Mouse (Mus musculus) myocyte (in vitro differentiated cells): ENCODE data around the gene Camk2b. TPM values are rescaled to one million over a fixed set of nuclear protein-coding genes. Genes with fewer than 3 reads are reported as not detected.

ENCODE experiments used
- H3K27me3 ChIP-seq: one replicate; pipeline ENCODE4 v1.6.1; 2011; ENCODE audit not compliant: control insufficient read depth, insufficient read depth, insufficient read length
- H3K36me3 ChIP-seq: one replicate; pipeline ENCODE4 v1.6.1; 2011; ENCODE audit not compliant: control insufficient read depth, insufficient read depth
- H3K4me2 ChIP-seq: one replicate; pipeline ENCODE4 v1.6.1; 2011; ENCODE audit warnings: low read depth, control low read depth
- H3K4me3 ChIP-seq: one replicate; pipeline ENCODE4 v1.5.1; 2011; ENCODE audit warnings: mild to moderate bottlenecking, control low read depth, moderate library complexity
- H3K79me2 ChIP-seq: one replicate; pipeline ENCODE4 v1.6.1; 2011; ENCODE audit not compliant: control insufficient read depth, insufficient read depth
- H3ac ChIP-seq: one replicate; pipeline ENCODE4 v1.6.1; 2011; ENCODE audit not compliant: control insufficient read depth, insufficient read length
- CEBPB ChIP-seq: IDR thresholded peaks from 2 replicates; pipeline ENCODE4 v1.6.1; 2011; ENCODE audit warnings: mild to moderate bottlenecking, moderate library complexity; ENCODE audit not compliant: poor library complexity, insufficient read depth, severe bottlenecking
- E2F4 ChIP-seq: IDR thresholded peaks from one replicate; pipeline ENCODE4 v1.6.1; 2011; ENCODE audit warnings: mild to moderate bottlenecking, control low read depth, moderate library complexity; ENCODE audit not compliant: insufficient read depth
- MAX ChIP-seq: IDR thresholded peaks from one replicate; pipeline ENCODE4 v1.6.1; 2011; ENCODE audit warnings: low read depth, mild to moderate bottlenecking, control low read depth
- MYOD1 ChIP-seq, 3 experiments: IDR thresholded peaks; one replicate each; pipeline ENCODE4 v1.6.1; 2011; ENCODE audit warnings: control low read depth in 2 of 3, low read depth in 2 of 3, mild to moderate bottlenecking in 2 of 3, moderate library complexity in 1 of 3; ENCODE audit not compliant: insufficient read length in 2 of 3, control insufficient read depth in 1 of 3
- MYOG ChIP-seq, 3 experiments: IDR thresholded peaks; one replicate each; pipeline ENCODE4 v1.6.1; 2011; ENCODE audit warnings: control low read depth in 2 of 3, low read depth in 2 of 3, mild to moderate bottlenecking in 2 of 3; ENCODE audit not compliant: insufficient read length in 2 of 3, control insufficient read depth in 1 of 3, insufficient read depth in 1 of 3
- POLR2A ChIP-seq: IDR thresholded peaks from one replicate; pipeline ENCODE4 v1.6.1; 2011; ENCODE audit warnings: low read depth, mild to moderate bottlenecking, control low read depth, moderate library complexity; ENCODE audit not compliant: insufficient read length
- POLR2AphosphoS2 ChIP-seq: IDR thresholded peaks from one replicate; pipeline ENCODE4 v1.6.1; 2011; ENCODE audit warnings: low read depth, control low read depth; ENCODE audit not compliant: insufficient read length
- REST ChIP-seq: IDR thresholded peaks from one replicate; pipeline ENCODE4 v1.6.1; 2011; ENCODE audit warnings: mild to moderate bottlenecking, control low read depth, moderate library complexity; ENCODE audit not compliant: insufficient read depth, insufficient read length
- SRF ChIP-seq: IDR thresholded peaks from one replicate; pipeline ENCODE4 v1.6.1; 2011; ENCODE audit warnings: low read depth; ENCODE audit not compliant: control insufficient read depth, insufficient read length
- TCF12 ChIP-seq: IDR thresholded peaks from one replicate; pipeline ENCODE4 v1.6.1; 2011; ENCODE audit warnings: mild to moderate bottlenecking, control low read depth; ENCODE audit not compliant: poor library complexity, insufficient read depth, severe bottlenecking
- TCF3 ChIP-seq: IDR thresholded peaks from one replicate; pipeline ENCODE4 v1.6.1; 2011; ENCODE audit warnings: low read depth, control low read depth; ENCODE audit not compliant: insufficient read length
- USF1 ChIP-seq: IDR thresholded peaks from one replicate; pipeline ENCODE4 v1.6.1; 2011; ENCODE audit warnings: low read depth, mild to moderate bottlenecking, control low read depth, moderate library complexity
- polyA plus RNA-seq: library from polyadenylated mRNA; unstranded; fragments of >200 nt; fragmentation: generic; extraction: Trizol; gene quantifications from one replicate; pipeline ENCODE4 v1.2.1, GENCODE M21; 2012; ENCODE audit warnings: missing spikeins

Gene Camk2b
- polyA plus RNA-seq, 1 experiment, result 1.5 TPM

GRCm38 (mm10) chr11:6026361-6026760 lies 39.8 kb downstream of the Camk2b start:
- Histone ChIP-seq H3K4me2 (no peak overlapping the region), H3K36me3 (no peaks in the 10 kb centered on the region), H3K79me2 (no peaks in the 10 kb centered on the region), H3K27me3 (peaks cover 7% of the 10 kb centered on the region), H3ac (no peak overlapping the region), H3K4me3 (no peak overlapping the region)
- TF ChIP-seq MAX (no peak), REST (no peak), TCF12 (no peak), SRF (no peak), POLR2A (no peak), TCF3 (no peak), MYOG (IDR thresholded peaks at IDR 0.05; ENCODE audit: control insufficient read depth in 1 of 3, insufficient read depth in 1 of 3, insufficient read length in 2 of 3, low read depth in 2 of 3) (no peak), MYOD1 (IDR thresholded peaks at IDR 0.05; ENCODE audit: control insufficient read depth in 1 of 3, insufficient read length in 2 of 3, low read depth in 2 of 3) (no peak), E2F4 (no peak), POLR2AphosphoS2 (no peak), USF1 (no peak), CEBPB (no peak)

DNA sequence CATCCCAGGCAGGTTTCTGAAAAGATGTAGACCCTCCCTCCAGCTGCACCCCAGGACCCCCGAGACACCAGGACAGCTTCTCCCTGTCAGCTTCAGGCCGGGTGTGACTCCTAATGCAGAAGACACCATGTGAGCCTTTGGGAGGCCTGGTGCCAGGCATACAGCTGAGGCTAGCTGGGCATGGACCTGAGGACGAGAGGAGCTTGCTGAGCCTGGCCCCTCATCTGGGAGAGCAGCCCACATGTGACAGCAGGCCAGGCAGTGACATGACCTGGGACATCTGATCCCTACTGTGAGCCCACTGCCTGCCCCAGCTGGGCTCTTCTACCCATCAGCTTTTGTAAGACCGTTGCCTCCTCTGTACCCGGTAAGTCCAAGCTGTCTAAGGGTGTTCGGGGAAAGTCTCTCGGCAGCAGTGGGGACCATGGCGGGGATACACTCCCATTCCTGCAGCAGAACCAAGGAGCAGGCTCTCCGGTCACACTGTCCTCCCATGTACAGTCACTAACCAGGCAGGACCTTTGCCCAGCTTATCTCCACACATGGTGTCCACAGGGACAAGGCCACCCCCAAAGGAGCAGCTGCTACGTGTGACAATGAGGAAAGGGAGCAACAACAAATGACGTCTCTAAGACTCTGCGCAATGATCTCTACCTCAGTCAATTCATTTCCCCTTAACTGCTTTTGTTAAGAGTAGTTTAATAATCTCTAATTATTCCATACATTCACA lies 41.1 kb downstream of the Camk2b start:
- no peak overlapping the region for H3K4me2 ChIP-seq
- no peak overlapping the region for H3K4me3 ChIP-seq
- H3K27me3 ChIP-seq, result peaks cover 7% of the 10 kb centered on the region
- H3K79me2 ChIP-seq, result no peaks in the 10 kb centered on the region
- no peak overlapping the region for H3ac ChIP-seq
- H3K36me3 ChIP-seq, result no peaks in the 10 kb centered on the region
- TF ChIP-seq TCF3 (no peak), CEBPB (no peak), POLR2A (no peak), REST (no peak), E2F4 (no peak)

DNA sequence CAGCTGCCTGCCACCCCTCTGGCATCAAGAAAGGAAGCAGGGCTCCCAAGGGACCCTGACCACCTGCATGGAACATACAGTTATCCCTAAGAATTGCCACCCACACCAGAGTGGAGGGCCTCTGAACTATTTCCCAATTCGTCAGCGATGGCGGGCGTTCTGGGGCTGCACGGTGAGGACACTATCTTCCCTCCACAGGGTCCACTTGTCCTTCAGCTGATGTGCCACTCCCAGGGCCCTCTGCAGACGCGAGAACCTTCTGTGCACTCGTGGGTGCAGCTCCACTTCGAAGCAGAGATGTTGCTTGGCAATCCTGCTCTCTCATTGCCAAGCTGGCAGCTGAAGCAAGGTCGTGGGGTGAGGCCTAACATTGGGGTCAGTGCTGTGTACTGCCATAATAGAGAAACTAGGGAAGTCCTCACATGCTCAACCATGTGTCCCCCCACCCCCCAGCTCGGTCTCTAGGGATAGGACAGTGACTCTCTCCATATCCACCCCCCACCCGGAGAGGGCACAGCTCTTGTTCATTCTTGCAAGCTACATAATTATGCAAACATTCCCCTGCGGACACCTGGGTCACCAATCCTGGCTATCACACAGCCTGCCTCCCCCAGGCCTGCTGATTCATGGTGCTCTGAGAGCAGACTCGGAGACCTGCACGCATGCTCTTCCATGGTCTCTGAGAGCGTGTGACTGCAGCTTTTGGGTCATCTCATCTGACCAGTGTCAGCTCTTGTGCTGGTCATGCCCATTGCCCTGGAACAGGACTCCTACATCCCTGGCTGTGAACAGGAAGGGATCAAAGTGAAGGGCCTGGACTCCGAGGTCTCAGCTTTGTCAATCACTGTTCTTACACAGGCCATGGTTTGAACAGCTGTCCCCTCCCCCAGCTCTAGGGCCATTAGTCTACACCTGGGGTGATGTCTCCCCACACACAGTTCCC lies 45.0 kb downstream of the Camk2b start:
- Histone ChIP-seq H3ac (no peak overlapping the region), H3K79me2 (no peaks in the 10 kb centered on the region), H3K4me2 (no peak overlapping the region), H3K36me3 (no peaks in the 10 kb centered on the region), H3K4me3 (no peak overlapping the region), H3K27me3 (no peaks in the 10 kb centered on the region)
- no peak for TF ChIP-seq MYOD1 (IDR thresholded peaks at IDR 0.05; ENCODE audit: control insufficient read depth in 1 of 3, insufficient read length in 2 of 3, low read depth in 2 of 3)
- no peak for TF ChIP-seq CEBPB
- no peak for TF ChIP-seq TCF12
- no peak for TF ChIP-seq SRF
- TF ChIP-seq E2F4, result no peak
- no peak for TF ChIP-seq REST
- TF ChIP-seq POLR2A, result no peak
- no peak for TF ChIP-seq MAX
- TF ChIP-seq MYOG (IDR thresholded peaks at IDR 0.05; ENCODE audit: control insufficient read depth in 1 of 3, insufficient read depth in 1 of 3, insufficient read length in 2 of 3, low read depth in 2 of 3), result no peak
- TF ChIP-seq POLR2AphosphoS2, result no peak
- no peak for TF ChIP-seq USF1
- TF ChIP-seq TCF3, result no peak

GRCm38 (mm10) chr11:6020360-6020759 lies 45.8 kb downstream of the Camk2b start:
- H3K4me3 ChIP-seq, result no peak overlapping the region
- H3K79me2 ChIP-seq, result no peaks in the 10 kb centered on the region
- TF ChIP-seq MYOD1 (IDR thresholded peaks at IDR 0.05; ENCODE audit: control insufficient read depth in 1 of 3, insufficient read length in 2 of 3, low read depth in 2 of 3) (no peak), SRF (no peak), USF1 (no peak), POLR2AphosphoS2 (no peak), MYOG (IDR thresholded peaks at IDR 0.05; ENCODE audit: control insufficient read depth in 1 of 3, insufficient read depth in 1 of 3, insufficient read length in 2 of 3, low read depth in 2 of 3) (no peak), CEBPB (no peak), REST (no peak), TCF12 (no peak), MAX (no peak), TCF3 (no peak)
- H3ac ChIP-seq, result no peak overlapping the region
- no peaks in the 10 kb centered on the region for H3K36me3 ChIP-seq
- no peak overlapping the region for H3K4me2 ChIP-seq
- no peaks in the 10 kb centered on the region for H3K27me3 ChIP-seq
